Mouse (Mus musculus) ES-Bruce4 (cell line): ENCODE data around the gene Erich2.
A peak's percentile ranks its signal among the peaks of the same experiment; 100 is the strongest.

Source experiments
- CTCF ChIP-seq: IDR thresholded peaks from one replicate; pipeline ENCODE4 v1.8.1; 2011; ENCODE audit warnings: low read depth, low read length
- EP300 ChIP-seq: IDR thresholded peaks from 2 replicates; pipeline ENCODE4 v1.6.1; 2011; ENCODE audit warnings: low read depth, low read length; ENCODE audit not compliant: insufficient read depth
- POLR2A ChIP-seq: IDR thresholded peaks from one replicate; pipeline ENCODE4 v1.8.1; 2011; ENCODE audit warnings: low read length; ENCODE audit not compliant: insufficient read depth

GRCm38 (mm10) chr2:70567071-70567681 lies 58.6 kb downstream of the Erich2 start:
- TF ChIP-seq CTCF: peak; percentile 55
- TF ChIP-seq POLR2A: no peak
- TF ChIP-seq EP300: no peak
